Mouse (Mus musculus) midbrain, embryonic 11.5 days (tissue): Measurements from ENCODE around the gene Ppfia4. TPM values are rescaled to one million over a fixed set of nuclear protein-coding genes. Genes with fewer than 3 reads are reported as not detected.
A peak's percentile ranks its signal among the peaks of the same experiment; 100 is the strongest.

ENCODE experiments used
- ATAC-seq: fragments of 200-750 bp; cut with Nextera tagmentation; 2 replicates; pipeline ENCODE4 v1.8.0; 2017; ENCODE audit warnings: moderate TSS enrichment, moderate library complexity; ENCODE audit not compliant: low FRiP score
- DNase-seq: peaks from one replicate; pipeline ENCODE4 v3.0.0; 2015; ENCODE audit warnings: low spot score; ENCODE audit errors: missing footprints
- H3K27ac ChIP-seq: fragments of 300-500 bp; sonication (generic); 2 replicates; pipeline ENCODE4 v1.5.1; 2014; ENCODE audit warnings: low read depth, low read length
- H3K27me3 ChIP-seq: fragments of 300-500 bp; sonication (generic); 2 replicates; pipeline ENCODE4 v1.6.1; 2014; ENCODE audit warnings: mild to moderate bottlenecking, low read length, moderate library complexity, mixed read lengths; ENCODE audit not compliant: control insufficient read depth, insufficient read depth
- H3K36me3 ChIP-seq: fragments of 300-500 bp; sonication (generic); 2 replicates; pipeline ENCODE4 v1.6.1; 2014; ENCODE audit warnings: mild to moderate bottlenecking, low read length, moderate library complexity, mixed read lengths; ENCODE audit not compliant: control insufficient read depth, insufficient read depth
- H3K4me1 ChIP-seq: fragments of 300-500 bp; sonication (generic); 2 replicates; pipeline ENCODE4 v1.6.1; 2014; ENCODE audit warnings: low read length; ENCODE audit not compliant: control insufficient read depth, insufficient read depth
- H3K4me2 ChIP-seq: fragments of 300-500 bp; sonication (generic); 2 replicates; pipeline ENCODE4 v1.6.1; 2014; ENCODE audit warnings: mild to moderate bottlenecking, moderate library complexity
- H3K4me3 ChIP-seq: fragments of 300-500 bp; sonication (generic); 2 replicates; pipeline ENCODE4 v1.5.1; 2014; ENCODE audit warnings: low read depth, low read length
- H3K9ac ChIP-seq: fragments of 300-500 bp; sonication (generic); 2 replicates; pipeline ENCODE4 v1.6.1; 2014; ENCODE audit warnings: low read length
- H3K9me3 ChIP-seq: fragments of 300-500 bp; sonication (generic); 2 replicates; pipeline ENCODE4 v1.6.1; 2016; ENCODE audit warnings: low read length; ENCODE audit not compliant: control insufficient read depth
- WGBS: fragments of 180-500 bp; shearing (Covaris S2); extraction: QIAGEN DNeasy Blood & Tissue Kit; methylation state at CpG from one replicate; pipeline ENCODE4 v1.1.7; 2014; 5-methylcytosine and 5-hydroxymethylcytosine counted together
- polyA plus RNA-seq: library from polyadenylated mRNA; unstranded; fragments of >200 nt; fragmentation: Nextera tagmentation; extraction: Ambion mirVana; gene quantifications from 2 replicates; pipeline ENCODE4 v1.2.1, GENCODE M21; 2014

The Ppfia4 gene
- polyA plus RNA-seq, 1 experiment from 2014 or later, result 1.9 TPM

DNA sequence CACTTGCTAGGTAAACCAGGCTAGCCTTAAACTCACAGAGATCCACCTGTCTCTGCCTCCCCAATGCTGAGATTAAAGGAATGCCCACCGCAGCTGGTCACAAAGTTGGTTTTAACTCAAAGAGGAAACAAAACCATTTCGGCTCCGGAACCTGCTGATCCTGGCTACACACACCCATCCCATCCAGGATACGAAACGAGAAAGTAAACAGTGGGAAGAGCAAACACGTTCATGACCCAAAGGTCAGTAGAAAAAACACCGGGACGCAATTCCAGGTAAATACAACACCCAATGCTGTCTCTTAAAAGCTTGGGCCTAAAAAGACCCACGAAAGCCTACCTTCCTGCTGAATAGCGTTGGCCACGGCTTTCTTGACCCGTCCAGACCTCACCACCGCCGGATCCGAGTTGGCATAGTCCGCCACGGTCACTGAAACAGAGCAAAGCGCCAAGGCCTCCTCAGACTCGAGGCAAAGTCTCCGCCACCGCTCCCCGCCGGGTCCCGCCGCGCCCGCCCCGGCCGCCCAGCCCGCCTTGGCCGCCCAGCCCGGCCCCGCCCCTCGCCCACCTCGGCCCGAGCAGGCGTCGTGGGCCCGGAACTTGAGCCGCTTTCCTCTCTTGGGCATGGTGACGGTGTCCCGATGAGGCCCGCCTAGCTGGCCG lies 28.6 kb upstream of the Ppfia4 start:
- H3K4me2 ChIP-seq, result peak overlapping the region; percentile 58
- no peaks in the 10 kb centered on the region for H3K27me3 ChIP-seq
- ATAC-seq (peak; percentile 91), DNase-seq (no peak)
- H3K4me3 ChIP-seq, result peak overlapping the region; percentile 91
- WGBS, result 2% methylated on average over 44 of the region's 44 CpGs
- peaks cover 9% of the 10 kb centered on the region; the same call in 1 of the 2 replicates for H3K36me3 ChIP-seq
- peaks cover 7% of the 10 kb centered on the region for H3K4me1 ChIP-seq
- H3K9ac ChIP-seq, result peak overlapping the region; percentile 92
- H3K9me3 ChIP-seq, result no peaks in the 10 kb centered on the region
- peak overlapping the region; percentile 61; the same call in 1 of the 2 replicates for H3K27ac ChIP-seq

GRCm38 (mm10) chr1:134360656-134361055 lies 27.9 kb upstream of the Ppfia4 start:
- Histone ChIP-seq H3K4me1 (peaks cover 7% of the 10 kb centered on the region), H3K4me2 (peak overlapping the region; percentile 58), H3K9me3 (no peaks in the 10 kb centered on the region), H3K27ac (no peak overlapping the region), H3K9ac (peak overlapping the region; percentile 92), H3K4me3 (peak overlapping the region; percentile 91), H3K27me3 (no peaks in the 10 kb centered on the region), H3K36me3 (peaks cover 12% of the 10 kb centered on the region; the same call in 1 of the 2 replicates)
- ATAC-seq, result no peak
- 84% methylated on average over 7 of the region's 7 CpGs for WGBS
- DNase-seq, result peak; percentile 72

GRCm38 (mm10) chr1:134357461-134357860 lies 24.7 kb upstream of the Ppfia4 start:
- H3K27ac ChIP-seq, result no peak overlapping the region
- ATAC-seq (no peak), DNase-seq (no peak)
- H3K4me2 ChIP-seq, result no peak overlapping the region
- H3K9me3 ChIP-seq, result no peaks in the 10 kb centered on the region
- H3K27me3 ChIP-seq, result no peaks in the 10 kb centered on the region
- peaks cover 7% of the 10 kb centered on the region for H3K4me1 ChIP-seq
- no peak overlapping the region for H3K9ac ChIP-seq
- WGBS, result 94% methylated on average over 4 of the region's 4 CpGs
- no peak overlapping the region for H3K4me3 ChIP-seq
- peaks cover 18% of the 10 kb centered on the region; the same call in 1 of the 2 replicates for H3K36me3 ChIP-seq

GRCm38 (mm10) chr1:134353326-134353725 lies 20.6 kb upstream of the Ppfia4 start:
- 98% methylated on average over 2 of the region's 2 CpGs for WGBS
- no peak for ATAC-seq
- H3K9me3 ChIP-seq, result no peaks in the 10 kb centered on the region
- peaks cover 26% of the 10 kb centered on the region for H3K36me3 ChIP-seq
- no peak overlapping the region for H3K9ac ChIP-seq
- H3K4me3 ChIP-seq, result no peak overlapping the region
- H3K27me3 ChIP-seq, result no peaks in the 10 kb centered on the region
- no peaks in the 10 kb centered on the region for H3K4me1 ChIP-seq
- no peak overlapping the region for H3K27ac ChIP-seq
- no peak for DNase-seq
- no peak overlapping the region for H3K4me2 ChIP-seq

- 89% methylated on average over 9 of the region's 9 CpGs for WGBS
- no peaks in the 10 kb centered on the region for H3K27me3 ChIP-seq
Observed at GRCm38 (mm10) chr1:134347791-134348190, 15.1 kb upstream of the Ppfia4 start.

GRCm38 (mm10) chr1:134345075-134345474 lies 12.3 kb upstream of the Ppfia4 start:
- peaks cover 4% of the 10 kb centered on the region; the same call in 1 of the 2 replicates for H3K36me3 ChIP-seq
- DNase-seq (no peak), ATAC-seq (no peak)
- H3K9ac ChIP-seq, result no peak overlapping the region
- H3K4me3 ChIP-seq, result peak overlapping the region; percentile 40; the same call in 1 of the 2 replicates
- no peaks in the 10 kb centered on the region for H3K9me3 ChIP-seq
- peak overlapping the region; percentile 80; the same call in 1 of the 2 replicates for H3K4me2 ChIP-seq
- WGBS, result 76% methylated on average over 4 of the region's 4 CpGs
- no peaks in the 10 kb centered on the region for H3K27me3 ChIP-seq
- H3K4me1 ChIP-seq, result peaks cover 9% of the 10 kb centered on the region
- no peak overlapping the region for H3K27ac ChIP-seq

More at GRCm38 (mm10) chr1:134347791-134348190, 15.1 kb upstream of the Ppfia4 start:
- peak; percentile 81 for DNase-seq
- Histone ChIP-seq H3K36me3 (peaks cover 18% of the 10 kb centered on the region), H3K9ac (no peak overlapping the region), H3K27ac (no peak overlapping the region), H3K4me3 (no peak overlapping the region), H3K9me3 (no peaks in the 10 kb centered on the region), H3K4me1 (peaks cover 9% of the 10 kb centered on the region), H3K4me2 (no peak overlapping the region)
- no peak for ATAC-seq

GRCm38 (mm10) chr1:134344005-134344950 lies 11.6 kb upstream of the Ppfia4 start:
- peak; percentile 99 for DNase-seq

DNA sequence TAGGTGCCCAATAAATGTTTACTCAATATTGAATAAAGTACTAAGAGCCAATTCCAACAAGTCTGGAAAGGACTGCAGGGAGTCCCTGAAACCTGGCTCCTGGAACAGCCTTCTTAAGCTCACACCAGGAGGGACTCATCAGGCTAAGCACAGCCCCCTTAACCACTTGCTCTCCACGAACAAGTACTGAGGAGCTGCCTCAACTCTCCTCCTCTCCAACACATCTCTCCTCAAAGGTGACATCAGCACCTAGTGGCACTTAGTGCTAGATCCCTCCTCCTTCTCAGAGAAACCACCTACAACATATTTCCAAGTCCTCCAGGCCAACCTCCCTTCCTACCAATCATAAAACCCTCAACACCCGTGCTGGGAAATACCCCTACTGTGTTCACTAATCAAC lies 10.8 kb upstream of the Ppfia4 start:
- peaks cover 4% of the 10 kb centered on the region; the same call in 1 of the 2 replicates for H3K36me3 ChIP-seq
- 13% methylated on average over 2 of the region's 2 CpGs for WGBS
- H3K4me1 ChIP-seq, result peaks cover 9% of the 10 kb centered on the region
- H3K4me2 ChIP-seq, result peak overlapping the region; percentile 80
- H3K9me3 ChIP-seq, result no peaks in the 10 kb centered on the region
- peak; percentile 82 for DNase-seq
- no peak overlapping the region for H3K9ac ChIP-seq
- H3K27me3 ChIP-seq, result no peaks in the 10 kb centered on the region
- ATAC-seq, result no peak
- H3K27ac ChIP-seq, result no peak overlapping the region
- H3K4me3 ChIP-seq, result no peak overlapping the region

More at GRCm38 (mm10) chr1:134344005-134344950, 11.6 kb upstream of the Ppfia4 start:
- peaks cover 4% of the 10 kb centered on the region; the same call in 1 of the 2 replicates for H3K36me3 ChIP-seq
- peak overlapping the region; percentile 80 for H3K4me2 ChIP-seq
- no peaks in the 10 kb centered on the region for H3K9me3 ChIP-seq
- ATAC-seq, result peak; percentile 96
- H3K27me3 ChIP-seq, result no peaks in the 10 kb centered on the region
- no peak overlapping the region for H3K27ac ChIP-seq
- peak overlapping the region; percentile 59 for H3K9ac ChIP-seq
- under 1% methylated on average over 52 of the region's 54 CpGs for WGBS
- H3K4me3 ChIP-seq, result peak overlapping the region; percentile 40
- H3K4me1 ChIP-seq, result peaks cover 9% of the 10 kb centered on the region
